Mouse (Mus musculus) kidney, adult 9 months (tissue): ENCODE measurements around the gene Lrrc10.
"Not testable (repeated sequence)": the region's sequence is repeated elsewhere in the genome, so short reads cannot be mapped to it uniquely, and the experiment has no call there.

Source experiments
- DNase-seq: peaks from one replicate; pipeline ENCODE4 v3.0.0; 2022

Lrrc10 gene

DNA sequence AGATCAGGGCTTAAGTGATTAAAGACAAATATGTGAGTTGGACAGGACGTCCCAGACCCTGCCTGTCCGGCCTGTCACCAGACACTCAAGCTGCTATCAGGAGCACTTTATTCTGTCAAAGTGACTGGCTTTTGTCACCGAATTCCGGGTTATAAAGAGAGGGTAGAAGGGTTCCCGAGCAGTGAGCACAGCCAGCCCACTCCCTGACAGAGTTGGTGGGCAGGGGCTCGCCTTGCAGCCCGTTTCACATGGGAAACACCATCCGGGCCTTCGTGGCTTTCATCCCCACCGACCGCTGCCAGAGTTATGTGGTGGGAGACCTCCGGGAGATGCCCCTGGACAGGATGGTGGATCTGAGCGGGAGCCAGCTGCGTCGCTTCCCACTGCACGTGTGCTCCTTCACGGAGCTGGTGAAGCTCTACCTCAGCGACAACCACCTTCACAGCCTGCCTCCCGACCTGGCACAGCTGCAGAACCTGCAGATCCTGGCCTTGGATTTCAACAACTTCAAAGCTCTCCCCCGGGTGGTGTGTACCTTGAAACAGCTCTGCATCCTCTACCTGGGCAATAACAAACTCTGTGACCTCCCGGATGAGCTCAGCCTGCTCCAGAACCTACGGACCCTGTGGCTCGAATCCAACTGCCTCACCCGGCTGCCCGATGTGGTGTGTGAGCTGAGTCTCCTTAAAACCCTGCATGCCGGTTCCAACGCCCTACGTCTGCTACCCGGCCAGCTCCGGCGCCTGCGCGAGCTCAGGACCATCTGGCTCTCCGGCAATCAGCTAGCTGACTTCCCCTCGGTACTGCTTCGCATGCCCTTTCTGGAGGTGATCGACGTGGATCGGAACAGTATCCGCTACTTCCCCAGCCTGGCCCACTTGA, at the start of gene Lrrc10:
TSS of gene Lrrc10 (plus strand) at position 167 of the 882 bp plus-strand sequence.
- DNase-seq, result no peak

DNA sequence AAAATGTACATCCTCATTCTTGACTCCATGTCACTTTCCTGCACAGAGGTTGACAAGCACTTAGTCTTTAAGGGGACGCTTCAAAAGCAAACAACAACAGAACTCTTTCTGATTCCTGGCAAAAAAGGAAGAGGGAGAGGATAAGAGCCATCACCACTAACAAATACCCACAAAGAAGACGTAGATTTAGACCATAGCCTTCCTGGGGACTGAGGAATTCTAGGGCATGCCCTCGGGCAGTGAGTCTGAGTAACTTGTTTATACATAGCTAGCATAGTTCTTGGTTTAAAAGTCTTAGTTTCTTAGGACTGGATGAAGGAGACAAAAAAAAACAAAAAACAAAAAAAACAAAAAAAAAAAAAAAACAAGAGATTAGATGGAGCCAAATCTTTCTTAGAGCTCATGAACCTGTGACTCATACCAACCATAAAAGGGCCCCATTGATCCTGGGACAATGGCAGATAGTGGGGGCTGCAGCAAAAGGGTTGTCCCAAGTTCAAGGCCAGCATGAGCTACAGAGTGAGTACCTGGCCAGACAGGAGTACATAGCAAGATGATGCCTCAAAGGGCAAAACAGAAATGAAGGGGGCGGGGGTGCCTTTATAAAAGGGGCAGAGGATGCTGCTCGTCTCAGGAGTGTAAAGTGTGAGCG, 49.4 kb upstream of the Lrrc10 start:
- DNase-seq, result no peak

DNA sequence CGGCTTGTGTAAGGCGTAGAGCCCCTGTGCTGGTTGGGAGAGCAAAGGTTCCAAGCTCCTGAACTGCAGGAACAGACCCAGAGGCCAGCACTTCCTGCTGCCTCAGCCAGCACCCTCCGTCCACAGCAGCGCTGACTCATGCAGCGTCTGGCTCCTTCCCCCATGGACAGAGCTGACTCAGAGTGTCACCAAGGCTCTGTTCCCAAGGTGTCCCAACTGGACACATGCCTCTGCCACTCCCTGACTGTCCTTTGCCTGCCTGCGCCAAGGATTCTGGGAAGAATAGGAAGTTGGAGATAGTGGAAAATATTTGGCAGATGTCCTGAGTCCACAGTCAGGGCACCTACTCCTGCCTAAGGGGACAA, 48.9 kb upstream of the Lrrc10 start:
- peak; percentile 75 for DNase-seq

DNA sequence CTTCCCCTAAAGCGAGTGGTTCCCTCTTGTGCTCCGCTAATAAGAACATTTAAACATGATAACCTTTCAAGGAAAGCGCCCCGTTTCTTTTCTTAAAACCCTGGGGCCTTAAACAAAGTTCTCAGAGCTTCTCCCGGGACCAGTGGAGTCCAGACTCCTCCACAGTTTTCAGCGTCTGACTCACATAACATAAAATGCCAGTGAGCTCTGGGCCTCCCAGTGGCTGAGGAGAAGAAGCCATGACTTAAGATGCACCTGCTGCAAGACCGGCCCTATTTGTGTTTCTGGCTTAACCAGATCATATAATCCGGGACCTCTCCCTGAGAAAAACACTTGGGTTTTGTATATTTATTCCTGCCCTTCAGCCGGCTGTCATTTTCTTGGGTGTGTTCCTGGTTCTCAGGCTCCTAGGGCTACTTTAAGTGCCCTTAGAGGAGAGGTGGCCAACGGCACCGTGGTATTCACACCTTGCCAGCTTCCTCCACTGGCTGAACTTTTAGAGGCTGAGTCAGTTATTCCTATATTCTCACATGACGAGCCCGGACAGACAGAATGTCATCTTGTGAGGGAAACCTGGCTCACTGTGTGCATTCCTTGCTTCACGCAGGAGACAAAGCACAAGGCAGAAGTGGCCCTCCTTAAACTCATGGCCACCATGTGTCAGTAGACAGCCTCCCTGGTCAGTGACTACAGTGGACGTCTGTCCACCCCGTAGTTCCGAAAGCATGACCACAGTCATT, 46.3 kb upstream of the Lrrc10 start:
- DNase-seq, result no peak

DNA sequence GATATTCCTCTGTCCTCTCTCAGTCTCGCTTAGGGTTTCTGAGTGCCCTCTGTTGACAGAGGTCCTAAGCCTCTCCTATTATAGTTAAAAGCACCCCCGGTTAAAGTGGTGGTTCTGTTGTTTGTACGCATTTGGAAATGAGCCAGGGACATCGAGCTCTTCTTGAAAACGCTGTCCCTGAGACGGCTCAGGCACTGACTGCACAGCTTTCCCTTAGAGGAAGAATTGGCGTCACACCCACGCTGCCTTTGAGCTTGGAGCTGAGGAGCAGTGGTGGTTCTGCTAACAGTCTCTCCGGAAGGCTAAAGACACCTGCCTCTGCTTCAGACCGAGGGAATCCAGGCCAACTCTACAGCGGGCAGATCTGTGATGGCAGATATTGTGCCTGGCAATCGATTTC, 44.2 kb upstream of the Lrrc10 start:
- DNase-seq, result no peak

DNA sequence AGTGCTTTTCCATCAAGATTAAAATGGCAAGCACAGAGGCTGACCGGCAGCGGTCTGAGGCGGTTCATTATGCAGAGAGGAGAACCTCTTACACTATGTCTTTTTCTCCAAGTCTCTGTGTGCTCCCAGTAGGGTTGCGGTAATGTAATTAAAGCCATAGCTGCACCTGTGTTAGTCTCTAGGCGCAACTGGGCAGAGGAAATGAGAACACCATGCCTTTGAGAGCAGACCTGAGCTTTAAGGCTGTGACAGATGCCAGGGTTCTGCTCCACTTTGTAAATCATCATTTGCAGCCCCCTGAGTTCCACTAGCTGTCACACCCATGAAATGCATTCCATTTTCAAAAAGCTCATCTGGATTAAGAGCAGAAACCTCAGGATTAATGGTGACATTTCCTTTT, 40.4 kb upstream of the Lrrc10 start:
- no peak for DNase-seq

DNA sequence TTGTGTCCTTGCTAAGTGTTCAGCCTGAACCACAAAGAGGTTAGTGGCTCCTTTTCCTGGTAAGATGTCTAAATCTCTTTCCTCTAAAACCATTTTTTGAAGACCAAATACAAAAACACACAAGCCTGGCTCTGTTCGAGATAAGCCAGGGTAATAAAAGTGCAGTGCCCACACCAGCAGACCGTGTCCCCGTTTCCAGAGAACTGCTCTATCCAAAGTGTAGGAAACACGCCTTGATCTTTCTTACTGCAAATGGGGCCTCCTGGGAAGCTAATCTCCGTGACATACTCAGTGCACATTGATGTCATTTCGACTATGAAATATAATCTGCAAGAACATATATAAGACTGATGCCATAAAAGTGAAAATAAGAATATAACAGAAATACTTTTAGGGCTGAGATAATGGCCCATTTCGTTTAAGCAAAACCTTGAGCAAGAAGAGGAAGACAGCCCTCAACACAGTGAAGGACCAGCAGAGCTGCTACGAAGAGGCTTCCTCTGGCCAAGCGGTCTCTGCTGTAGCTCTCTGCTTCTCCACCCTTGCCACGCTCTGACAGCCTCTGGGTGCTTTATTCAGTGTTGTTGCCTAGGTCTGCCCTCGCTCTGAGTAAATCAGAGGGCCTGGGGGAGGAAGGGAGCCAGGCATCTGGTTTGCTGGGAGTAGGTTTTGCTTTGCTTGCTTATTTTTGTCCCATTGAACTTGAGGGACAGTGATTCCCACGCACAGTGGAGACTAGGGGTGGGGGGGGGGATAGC, 39.3 kb upstream of the Lrrc10 start:
- DNase-seq, result no peak

DNA sequence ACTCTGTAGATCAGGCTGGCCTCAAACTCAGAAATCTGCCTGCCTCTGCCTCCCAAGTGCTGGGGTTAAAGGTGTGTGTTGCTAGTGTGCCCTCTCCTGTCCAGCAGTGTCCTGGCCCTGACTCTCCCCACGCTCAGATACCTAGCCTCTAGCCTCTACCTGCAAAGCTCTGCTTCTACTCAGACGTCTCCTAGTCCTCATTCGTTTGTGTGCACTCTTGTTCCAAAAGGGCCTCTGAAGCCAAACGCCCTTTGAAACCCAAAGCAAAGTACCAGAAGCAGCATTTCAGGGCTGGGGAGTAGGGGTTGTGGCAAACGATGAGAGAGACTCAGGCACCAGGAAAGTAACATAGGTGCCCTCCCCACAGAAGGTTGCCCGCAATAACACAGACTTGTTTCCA, 35.5 kb upstream of the Lrrc10 start:
- DNase-seq, result peak; percentile 74

DNA sequence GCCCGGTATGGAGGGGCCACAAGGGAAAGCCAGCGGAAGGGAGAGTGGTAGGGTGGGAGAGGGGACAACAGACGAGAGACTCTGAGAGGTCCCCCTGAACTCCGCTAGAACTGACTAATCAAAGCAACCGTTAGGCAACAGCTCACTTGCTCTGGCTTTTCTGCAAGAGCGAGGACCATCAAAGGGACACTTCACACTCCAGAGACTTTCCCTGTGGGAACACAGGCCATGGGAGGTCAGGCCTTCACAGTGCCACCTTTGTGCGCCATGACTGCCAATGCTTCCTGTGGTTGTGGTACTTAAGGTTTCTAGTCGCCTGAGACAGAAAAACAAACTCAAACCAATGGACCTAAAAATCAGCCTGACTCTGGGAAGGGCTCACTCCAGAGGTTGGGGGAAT, 34.1 kb upstream of the Lrrc10 start:
- no peak for DNase-seq

DNA sequence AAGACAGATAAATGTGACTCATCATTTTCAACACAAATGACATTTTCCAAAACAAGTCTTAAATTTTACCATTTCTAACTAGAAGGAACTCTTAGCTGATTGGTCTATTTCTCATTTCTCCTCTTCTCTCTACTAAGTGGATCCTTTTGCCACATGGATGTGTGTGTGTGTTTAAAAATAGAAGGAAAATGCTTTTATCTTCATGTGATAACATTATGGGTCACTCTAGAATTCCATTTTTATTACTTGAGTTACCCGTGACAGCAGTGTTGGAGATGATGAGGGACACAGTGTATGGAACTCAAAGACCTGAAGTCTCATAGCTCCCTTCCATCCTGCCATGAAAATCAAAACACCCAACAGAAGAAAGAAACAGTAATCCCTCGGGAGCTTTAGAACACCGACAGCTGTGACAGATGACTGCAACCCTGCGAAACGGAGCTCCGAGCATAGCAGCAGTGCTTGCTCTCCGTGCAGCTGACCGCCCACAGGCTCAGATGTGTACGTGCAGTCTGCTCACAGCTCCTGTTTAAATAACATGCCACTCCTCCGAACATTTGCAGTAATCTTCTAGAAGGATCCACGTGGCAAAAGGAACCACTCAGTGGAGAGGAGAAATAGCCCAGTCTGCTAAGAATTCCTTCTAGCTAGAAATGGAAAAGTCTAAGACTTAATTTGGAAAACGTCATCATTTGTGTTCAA, 31.3 kb upstream of the Lrrc10 start:
- DNase-seq, result no peak

DNA sequence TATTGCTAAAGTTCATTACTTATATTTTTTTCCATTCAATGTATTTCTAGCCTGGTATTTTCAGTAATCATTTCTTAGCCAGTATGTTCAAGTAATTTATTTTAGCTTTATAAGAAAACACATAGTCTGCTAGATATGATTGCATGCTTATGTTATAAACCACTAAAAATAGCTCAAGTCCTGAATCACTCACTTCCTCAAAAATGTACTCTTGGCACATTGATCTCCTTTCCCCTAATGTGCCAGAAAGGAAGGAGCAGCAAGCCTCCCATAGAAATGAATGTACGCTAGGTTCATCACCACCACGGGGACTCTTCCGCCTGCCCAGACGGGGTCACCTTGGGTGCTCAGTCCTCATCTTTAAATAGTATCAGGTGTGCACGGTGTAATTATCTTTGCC, 30.6 kb upstream of the Lrrc10 start:
- DNase-seq, result no peak

DNA sequence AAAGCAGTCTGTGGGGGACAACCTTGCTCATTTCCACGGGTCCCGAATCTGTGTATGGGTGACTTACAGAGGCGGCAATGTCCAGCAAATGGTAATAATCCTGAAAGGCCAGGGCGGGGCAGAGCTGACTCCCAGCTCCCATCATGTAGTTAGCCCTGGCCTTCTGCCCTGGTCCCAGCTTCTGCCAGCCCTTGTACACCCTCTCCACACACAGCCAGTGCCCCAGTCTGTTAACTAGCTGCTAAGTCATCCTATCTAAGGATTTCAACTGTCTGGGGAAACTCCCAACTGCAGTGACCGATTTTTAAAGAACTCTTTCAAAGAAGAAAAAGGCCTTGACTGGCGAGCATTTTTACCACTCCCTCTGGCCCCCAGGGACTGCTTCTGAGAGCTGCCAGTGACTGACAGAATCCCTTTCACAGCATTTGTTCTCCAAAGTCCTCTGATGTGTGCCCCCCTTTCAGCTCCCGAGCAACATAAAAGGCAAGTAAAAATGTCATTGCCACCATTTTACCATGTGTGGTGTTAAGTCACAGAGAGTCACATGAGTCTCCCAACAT, 26.8 kb upstream of the Lrrc10 start:
- DNase-seq, result no peak

DNA sequence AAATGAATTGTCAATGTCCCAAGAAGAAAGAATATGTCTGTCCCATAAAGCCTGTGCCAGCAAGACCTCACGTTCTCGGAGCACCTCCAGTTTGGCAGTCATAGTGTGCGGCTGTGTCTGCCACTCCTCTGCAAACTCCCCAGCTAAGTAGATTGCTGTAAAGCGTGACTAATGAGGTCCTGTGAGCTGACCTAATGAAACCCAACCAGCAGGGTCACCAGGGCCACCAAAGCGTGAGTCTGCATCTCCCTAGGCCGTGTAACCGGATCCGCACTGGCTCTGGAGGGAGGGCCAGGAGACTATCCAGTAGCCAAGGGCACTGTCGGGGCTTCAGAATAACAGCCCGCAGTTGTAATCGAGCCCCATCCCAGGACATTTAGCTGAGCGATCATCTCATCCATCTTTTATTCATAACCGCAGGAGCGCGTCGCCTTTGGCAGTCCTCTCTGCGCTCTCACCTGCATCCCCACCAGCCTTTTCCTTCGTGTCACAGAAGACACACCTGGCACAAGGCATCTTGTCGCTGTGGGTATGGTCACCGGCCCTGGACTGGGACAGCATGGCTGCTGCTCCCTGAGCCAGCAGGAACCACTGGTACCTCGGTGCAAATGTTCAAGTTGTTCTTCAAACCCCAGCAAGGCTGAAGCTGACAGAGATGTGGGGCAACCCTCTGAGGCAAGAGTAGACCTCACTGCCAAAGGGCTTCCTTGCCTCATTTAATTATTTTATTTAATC, 24.0 kb upstream of the Lrrc10 start:
- DNase-seq, result peak; percentile 71

DNA sequence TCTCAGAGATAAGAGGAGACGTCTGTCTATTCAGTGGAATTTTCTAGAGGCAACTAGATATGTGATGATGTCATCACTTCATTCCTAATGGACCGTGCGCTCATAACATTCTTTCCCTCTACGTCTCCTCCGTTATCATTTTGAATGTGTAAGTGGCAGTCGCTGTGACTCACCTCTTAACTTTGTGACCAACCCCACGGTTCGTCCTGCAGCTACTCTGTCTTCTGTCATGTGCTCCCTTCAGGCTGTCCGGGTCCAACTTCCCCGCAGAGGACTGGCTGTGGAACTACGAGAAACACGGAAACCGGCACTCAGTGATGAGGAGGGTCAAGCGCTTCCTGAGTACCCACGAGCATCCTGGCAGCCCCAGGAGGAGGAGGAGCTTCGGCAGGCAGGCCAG, 21.4 kb upstream of the Lrrc10 start:
- no peak for DNase-seq

DNA sequence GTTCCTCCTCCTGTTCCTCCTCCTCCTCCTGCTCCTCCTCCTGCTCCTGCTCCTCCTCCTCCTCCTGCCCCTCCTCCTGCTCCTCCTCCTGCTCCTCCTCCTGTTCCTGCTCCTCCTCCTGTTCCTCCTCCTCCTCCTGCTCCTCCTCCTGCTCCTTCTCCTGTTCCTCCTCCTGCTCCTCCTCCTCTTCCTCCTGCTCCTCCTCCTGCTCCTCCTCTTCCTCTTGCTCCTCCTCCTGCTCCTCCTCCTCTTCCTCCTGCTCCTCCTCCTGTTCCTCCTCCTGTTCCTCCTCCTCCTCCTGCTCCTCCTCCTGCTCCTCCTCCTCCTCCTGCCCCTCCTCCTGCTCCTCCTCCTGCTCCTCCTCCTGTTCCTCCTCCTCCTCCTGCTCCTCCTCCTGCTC, 19.4 kb upstream of the Lrrc10 start:
- DNase-seq, result peak; percentile 43

DNA sequence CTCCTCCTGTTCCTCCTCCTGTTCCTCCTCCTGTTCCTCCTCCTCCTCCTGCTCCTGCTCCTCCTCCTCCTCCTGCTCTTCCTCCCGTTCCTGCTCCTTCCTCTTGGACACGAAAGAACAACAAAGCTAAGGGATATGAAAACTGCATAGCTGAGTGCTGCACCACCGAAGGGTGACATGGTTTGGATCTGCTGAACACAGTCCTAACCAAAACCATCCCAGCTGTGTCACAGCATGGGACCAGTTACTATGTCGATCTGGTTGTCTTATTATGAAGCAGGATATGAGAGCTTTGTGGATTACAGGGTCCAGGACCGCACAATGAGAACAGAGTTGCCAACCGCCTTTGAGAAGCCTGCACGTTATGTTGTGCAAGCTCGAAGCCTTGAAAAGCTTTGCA, 19.0 kb upstream of the Lrrc10 start:
- DNase-seq, result no peak

DNA sequence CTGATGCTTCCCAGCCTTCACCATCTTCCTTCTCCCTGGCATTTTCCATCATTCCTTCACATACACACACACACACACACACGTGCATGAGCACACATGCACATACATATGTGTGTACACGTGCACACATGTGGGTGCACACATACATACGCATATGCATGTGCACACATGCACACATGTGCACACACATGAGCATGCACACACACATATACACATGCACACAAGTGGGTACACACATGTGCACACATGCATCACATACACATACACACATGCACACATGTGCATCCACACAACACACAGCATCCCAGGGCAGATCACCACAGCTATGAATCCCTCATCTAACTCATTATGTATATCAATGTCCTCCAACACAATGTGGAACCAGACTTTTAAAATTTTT, 14.0 kb upstream of the Lrrc10 start:
- no peak for DNase-seq

DNA sequence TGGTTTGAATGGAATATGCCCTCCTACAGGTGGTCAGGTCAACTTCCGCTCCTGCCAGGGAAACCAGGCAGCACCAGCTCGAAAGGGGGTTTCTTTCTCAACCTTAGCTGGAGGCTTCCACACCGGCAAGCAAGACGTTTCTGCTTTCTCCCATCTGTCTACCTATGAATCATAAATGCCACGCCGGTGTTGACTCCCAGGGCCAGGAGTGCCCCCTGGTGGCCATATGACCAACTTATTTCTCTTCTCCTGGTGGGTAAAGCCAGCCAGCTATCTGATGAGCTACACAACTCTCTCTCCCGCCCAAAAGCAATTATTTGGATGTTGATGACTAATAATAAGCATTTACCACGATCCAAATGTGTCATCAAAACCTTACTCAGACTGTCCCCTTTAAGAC, 11.4 kb upstream of the Lrrc10 start:
- peak; percentile 92 for DNase-seq

DNA sequence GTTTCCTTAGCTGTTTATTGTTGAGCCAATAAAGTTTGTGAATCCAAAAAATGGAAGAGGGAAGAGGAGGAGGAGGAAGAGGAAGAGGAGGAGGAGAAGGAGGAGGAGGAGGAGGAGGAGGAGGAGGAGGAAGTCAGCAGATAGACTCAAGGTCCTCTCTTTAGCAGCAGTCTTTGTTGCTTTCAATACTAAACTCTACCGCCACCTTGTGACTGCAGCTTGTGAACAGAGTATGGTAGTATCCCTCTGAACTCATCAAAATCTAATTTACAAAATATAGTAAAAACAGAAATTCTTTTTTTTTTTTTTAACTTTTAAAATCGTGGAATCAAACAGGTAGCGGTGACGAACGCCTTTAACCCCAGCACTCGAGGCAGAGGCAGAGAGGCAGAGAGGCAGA, 4.8 kb upstream of the Lrrc10 start:
- DNase-seq, result peak; percentile 27

DNA sequence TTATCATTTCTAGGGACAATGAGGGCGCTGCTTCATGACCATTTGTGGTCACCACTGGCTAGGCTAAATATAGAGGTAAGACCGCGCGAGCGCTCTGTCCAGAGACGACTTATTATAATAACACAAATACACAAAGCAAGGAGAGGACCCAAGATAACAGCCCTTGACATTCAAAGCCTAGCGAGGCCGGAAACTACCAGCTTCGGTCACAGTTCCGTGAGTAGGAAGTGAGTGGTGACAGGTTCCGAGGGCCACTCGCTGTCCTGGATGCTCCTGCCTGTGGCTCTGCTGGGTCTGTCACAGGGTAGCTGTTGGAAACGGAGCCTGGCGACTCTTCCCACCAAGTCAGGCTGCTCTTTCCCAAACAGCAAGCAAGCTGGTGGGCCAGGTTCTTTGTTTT, 2.8 kb upstream of the Lrrc10 start:
- no peak for DNase-seq

DNA sequence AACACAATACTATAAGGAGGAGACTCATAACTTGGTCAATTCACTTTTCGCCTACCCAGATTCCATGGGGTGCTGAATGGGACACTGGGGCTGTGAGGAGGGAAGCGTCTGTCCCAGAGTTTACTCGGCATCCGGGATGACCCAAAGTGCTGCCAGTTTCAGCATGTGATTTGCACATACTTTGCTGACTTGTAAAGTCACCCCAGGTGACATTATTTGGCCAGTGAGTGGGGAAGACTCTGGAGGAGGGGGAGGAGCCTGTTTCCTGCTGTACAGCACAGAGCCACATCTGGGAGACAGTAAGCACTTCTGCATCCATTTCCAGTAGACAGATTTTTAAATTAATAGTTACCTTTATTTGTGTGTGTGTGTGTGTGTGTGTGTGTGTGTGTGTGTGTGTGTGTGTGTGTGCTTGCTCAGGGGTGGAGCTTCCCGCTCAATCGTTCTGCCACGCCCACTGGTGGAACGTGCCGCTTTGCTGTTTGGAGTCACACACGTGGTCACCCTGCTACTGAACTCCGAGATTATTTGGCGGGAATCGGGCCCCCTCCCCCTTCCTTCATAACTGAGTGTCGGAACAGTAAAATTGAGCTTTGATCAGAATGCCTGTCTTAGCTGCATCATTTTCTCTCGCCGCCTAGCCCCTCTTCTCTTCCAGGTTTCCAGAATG, 1.5 kb upstream of the Lrrc10 start:
- not testable (repeated sequence) for DNase-seq
